Mouse (Mus musculus) ES-Bruce4 (cell line): Measurements from ENCODE around the gene Cdca3.

Experiments used
- CTCF ChIP-seq: IDR thresholded peaks from one replicate; pipeline ENCODE4 v1.8.1; 2011; ENCODE audit warnings: low read depth, low read length
- EP300 ChIP-seq: IDR thresholded peaks from 2 replicates; pipeline ENCODE4 v1.6.1; 2011; ENCODE audit warnings: low read depth, low read length; ENCODE audit not compliant: insufficient read depth
- POLR2A ChIP-seq: IDR thresholded peaks from one replicate; pipeline ENCODE4 v1.8.1; 2011; ENCODE audit warnings: low read length; ENCODE audit not compliant: insufficient read depth

DNA sequence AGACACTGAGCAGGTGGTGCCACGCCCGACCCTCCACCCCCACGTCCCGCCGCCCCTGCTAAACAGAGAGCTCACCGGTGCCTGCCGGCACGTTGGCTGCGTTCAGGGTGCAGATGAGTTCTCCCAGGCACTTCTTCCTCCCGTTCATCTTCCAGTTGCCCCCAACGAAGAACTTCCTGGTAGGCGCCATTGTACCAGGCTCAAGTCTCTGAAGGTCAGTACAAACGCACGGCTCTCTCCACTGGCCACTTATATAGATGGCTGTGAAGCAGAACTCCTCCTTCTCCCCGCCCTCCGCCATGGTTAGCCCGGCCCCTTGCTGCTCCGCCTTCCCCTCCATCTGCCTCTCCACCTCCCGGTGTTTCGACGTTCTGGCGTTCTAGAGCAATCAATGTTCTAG, 15.4 kb upstream of the Cdca3 start, which contains the start of gene Tpi1:
- TF ChIP-seq CTCF = no peak
- peak; percentile 99 for TF ChIP-seq POLR2A
- no peak for TF ChIP-seq EP300
